Mouse (Mus musculus) MEL (cell line): ENCODE measurements around the gene 4930578G10Rik.

Experiments used
- EP300 ChIP-seq, 2 experiments: IDR thresholded peaks; 2 replicates each; pipeline ENCODE4 v1.6.1; 2011; ENCODE audit warnings: improper control_type of control experiment in 2 of 2, low read length in 2 of 2, low read depth in 1 of 2, mild to moderate bottlenecking in 1 of 2
- ETS1 ChIP-seq: IDR thresholded peaks from 2 replicates; pipeline ENCODE4 v1.6.1; 2012; ENCODE audit warnings: low read depth, mild to moderate bottlenecking, inconsistent platforms, low read length, improper control_type of control experiment, moderate library complexity
- GATA1 ChIP-seq: IDR thresholded peaks from 2 replicates; pipeline ENCODE4 v1.6.1; 2011; ENCODE audit warnings: low read depth, low read length, improper control_type of control experiment
- NRF1 ChIP-seq: IDR thresholded peaks from 2 replicates; pipeline ENCODE4 v1.6.1; 2014; ENCODE audit warnings: low read depth, mild to moderate bottlenecking, inconsistent platforms, low read length, improper control_type of control experiment, moderate library complexity; ENCODE audit not compliant: poor library complexity, insufficient read depth, severe bottlenecking
- ZC3H11A ChIP-seq: IDR thresholded peaks from 2 replicates; pipeline ENCODE4 v1.6.1; 2012; ENCODE audit warnings: low read depth, mild to moderate bottlenecking, inconsistent platforms, low read length, improper control_type of control experiment

- no peak for TF ChIP-seq ZC3H11A
- TF ChIP-seq GATA1 = no peak
- no peak for TF ChIP-seq NRF1
- TF ChIP-seq ETS1 = no peak
- TF ChIP-seq EP300 (IDR thresholded peaks at IDR 0.05; ENCODE audit: low read depth in 1 of 2, low read length in 2 of 2) = no peak
These were observed 155.8 kb downstream of the 4930578G10Rik start for GRCm38 (mm10) chr4:42891176-42891575.
